Mouse (Mus musculus) limb, embryonic 11.5 days (tissue): ENCODE measurements at regions not wholly inside any gene's neighbourhood (a gene's known extent, or its start where the extent isn't known, plus 50 kb on each side); places are given as distances from the start of the nearest gene placed in this dataset.

Experiments
- ATAC-seq: fragments of 200-750 bp; cut with Nextera tagmentation; 2 replicates; pipeline ENCODE4 v1.8.0; 2017; ENCODE audit warnings: low read depth; ENCODE audit not compliant: insufficient number of reproducible peaks, low FRiP score, low TSS enrichment
- DNase-seq: peaks from one replicate; pipeline ENCODE4 v3.0.0-alpha.2; 2015; ENCODE audit warnings: low spot score
- H3K27ac ChIP-seq: fragments of 300-500 bp; sonication (generic); replicated peaks from 2 replicates; pipeline ENCODE4 v1.5.1; 2014; ENCODE audit warnings: low read depth, mild to moderate bottlenecking, low read length
- H3K27me3 ChIP-seq: fragments of 300-500 bp; sonication (generic); 2 replicates; pipeline ENCODE4 v1.6.1; 2014; ENCODE audit warnings: mild to moderate bottlenecking, low read length, mixed read lengths; ENCODE audit not compliant: control insufficient read depth, insufficient read depth
- H3K36me3 ChIP-seq: fragments of 300-500 bp; sonication (generic); 2 replicates; pipeline ENCODE4 v1.6.1; 2014; ENCODE audit warnings: mild to moderate bottlenecking, low read length, moderate library complexity, mixed read lengths; ENCODE audit not compliant: control insufficient read depth, insufficient read depth
- H3K4me1 ChIP-seq: fragments of 300-500 bp; sonication (generic); 2 replicates; pipeline ENCODE4 v1.6.1; 2014; ENCODE audit warnings: low read length, mixed read lengths; ENCODE audit not compliant: control insufficient read depth, insufficient read depth
- H3K4me2 ChIP-seq: fragments of 300-500 bp; sonication (generic); 2 replicates; pipeline ENCODE4 v1.6.1; 2014; ENCODE audit warnings: low read depth, mild to moderate bottlenecking, moderate library complexity; ENCODE audit not compliant: severe bottlenecking
- H3K4me3 ChIP-seq: fragments of 300-500 bp; sonication (generic); 2 replicates; pipeline ENCODE4 v1.5.1; 2014; ENCODE audit warnings: low read depth, low read length
- H3K9ac ChIP-seq: fragments of 300-500 bp; sonication (generic); 2 replicates; pipeline ENCODE4 v1.6.1; 2014; ENCODE audit warnings: mild to moderate bottlenecking, low read length
- H3K9me3 ChIP-seq: fragments of 300-500 bp; sonication (generic); 2 replicates; pipeline ENCODE4 v1.6.1; 2016; ENCODE audit warnings: low read length; ENCODE audit not compliant: control insufficient read depth
- WGBS: fragments of 180-500 bp; shearing (Covaris S2); extraction: QIAGEN DNeasy Blood & Tissue Kit; methylation state at CpG from one replicate; pipeline ENCODE4 v1.1.7; 2014; 5-methylcytosine and 5-hydroxymethylcytosine counted together

- Histone ChIP-seq H3K4me2 (no peak overlapping the region; the same call in 1 of the 2 replicates), H3K9me3 (no peaks in the 10 kb centered on the region), H3K4me1 (peaks cover 5% of the 10 kb centered on the region), H3K4me3 (no peak overlapping the region), H3K27ac (no peak overlapping the region), H3K36me3 (no peaks in the 10 kb centered on the region), H3K9ac (no peak overlapping the region), H3K27me3 (no peaks in the 10 kb centered on the region)
- 6% methylated on average over 7 of the region's 7 CpGs for WGBS
- ATAC-seq (peak; percentile 51; the same call in 1 of the 2 replicates), DNase-seq (peak; percentile 73)
Measured at GRCm38 (mm10) chr9:31971801-31972628, 58.8 kb upstream of the Barx2 start.

- Histone ChIP-seq H3K27me3 (no peaks in the 10 kb centered on the region), H3K4me1 (peaks cover 5% of the 10 kb centered on the region), H3K27ac (no peak overlapping the region), H3K4me3 (no peak overlapping the region), H3K9ac (no peak overlapping the region), H3K9me3 (no peaks in the 10 kb centered on the region), H3K4me2 (no peak overlapping the region; the same call in 1 of the 2 replicates), H3K36me3 (no peaks in the 10 kb centered on the region)
- DNase-seq = no peak
- WGBS = 41% methylated on average over 6 of the region's 6 CpGs
- 0 out of 2 replicates have a peak, but pooled peaks have one; percentile 51 for ATAC-seq
Measured at GRCm38 (mm10) chr9:31972629-31972993, 59.3 kb upstream of the Barx2 start.

DNA sequence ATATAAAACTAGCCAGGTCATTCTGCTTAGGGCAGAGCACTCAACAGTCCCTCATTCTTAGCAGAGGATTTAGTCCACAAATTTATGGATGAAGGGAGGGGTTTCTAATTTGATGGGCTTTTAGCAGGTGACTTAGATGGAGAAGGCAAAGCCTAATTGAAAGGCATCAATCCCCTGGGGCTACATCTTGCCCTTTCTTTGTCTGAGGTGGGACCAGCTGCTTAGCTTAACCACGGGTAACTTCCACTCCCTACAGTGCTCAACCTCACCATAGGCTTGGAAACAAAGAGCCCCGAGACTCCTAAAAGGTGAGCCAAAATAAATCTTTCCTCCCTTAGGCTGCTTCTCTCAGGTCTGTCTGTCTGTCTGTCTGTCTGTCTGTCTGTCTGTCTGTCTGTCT, 62.9 kb upstream of the Barx2 start:
- no peaks in the 10 kb centered on the region for H3K9me3 ChIP-seq
- DNase-seq (no peak), ATAC-seq (no peak)
- H3K9ac ChIP-seq = no peak overlapping the region
- H3K4me2 ChIP-seq = no peak overlapping the region
- no peaks in the 10 kb centered on the region for H3K27me3 ChIP-seq
- H3K4me3 ChIP-seq = no peak overlapping the region
- no peaks in the 10 kb centered on the region for H3K36me3 ChIP-seq
- 43% methylated on average over 2 of the region's 2 CpGs for WGBS
- H3K27ac ChIP-seq = no peak overlapping the region
- H3K4me1 ChIP-seq = peaks cover 5% of the 10 kb centered on the region

DNA sequence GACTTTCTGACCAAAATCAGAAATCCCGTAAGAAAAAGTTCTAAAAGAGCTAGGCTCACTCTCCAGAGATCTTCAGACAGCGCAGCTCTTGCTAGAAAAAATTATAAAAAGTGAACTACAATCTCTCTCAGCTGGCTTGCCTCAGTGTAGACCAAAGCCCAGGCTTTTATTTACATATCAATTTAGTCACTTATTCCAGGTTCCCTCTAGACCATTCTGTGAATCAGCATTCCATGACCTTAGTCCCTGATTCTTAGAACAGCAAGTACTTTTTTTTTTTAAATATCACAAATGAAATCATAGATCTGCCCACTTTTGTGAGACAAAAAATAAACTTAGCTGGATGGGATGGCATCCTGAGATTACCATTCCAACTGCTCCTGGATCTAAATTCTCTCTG, 64.8 kb upstream of the Barx2 start:
- Histone ChIP-seq H3K36me3 (no peaks in the 10 kb centered on the region), H3K4me3 (no peak overlapping the region), H3K27ac (no peak overlapping the region), H3K27me3 (no peaks in the 10 kb centered on the region), H3K9ac (no peak overlapping the region), H3K4me1 (no peaks in the 10 kb centered on the region), H3K4me2 (no peak overlapping the region), H3K9me3 (no peaks in the 10 kb centered on the region)
- WGBS = 91% methylated on average over 2 of the region's 2 CpGs
- ATAC-seq (no peak), DNase-seq (no peak)

- Histone ChIP-seq H3K4me1 (no peaks in the 10 kb centered on the region), H3K9ac (no peak overlapping the region), H3K36me3 (no peaks in the 10 kb centered on the region), H3K9me3 (no peaks in the 10 kb centered on the region), H3K27me3 (no peaks in the 10 kb centered on the region), H3K27ac (no peak overlapping the region), H3K4me2 (no peak overlapping the region), H3K4me3 (no peak overlapping the region)
- no peak for ATAC-seq
- DNase-seq = no peak
- WGBS = 89% methylated on average over 3 of the region's 3 CpGs
Measured at GRCm38 (mm10) chr9:31979211-31979610, 65.9 kb upstream of the Barx2 start.

GRCm38 (mm10) chr9:31980459-31980858, 67.2 kb upstream of the Barx2 start:
- Histone ChIP-seq H3K4me3 (no peak overlapping the region), H3K4me2 (no peak overlapping the region), H3K27ac (no peak overlapping the region), H3K9me3 (no peaks in the 10 kb centered on the region), H3K27me3 (no peaks in the 10 kb centered on the region), H3K36me3 (no peaks in the 10 kb centered on the region), H3K4me1 (no peaks in the 10 kb centered on the region), H3K9ac (no peak overlapping the region)
- ATAC-seq = no peak
- WGBS = 93% methylated on average over 5 of the region's 5 CpGs
- no peak for DNase-seq

GRCm38 (mm10) chr9:31983759-31984586, 70.7 kb upstream of the Barx2 start:
- no peaks in the 10 kb centered on the region for H3K27me3 ChIP-seq
- no peak for DNase-seq

GRCm38 (mm10) chr9:31988826-31989225, 75.6 kb upstream of the Barx2 start:
- peaks cover 3% of the 10 kb centered on the region; the same call in 1 of the 2 replicates for H3K4me1 ChIP-seq
- no peaks in the 10 kb centered on the region for H3K27me3 ChIP-seq
- H3K9ac ChIP-seq = no peak overlapping the region
- no peak for ATAC-seq
- H3K36me3 ChIP-seq = no peaks in the 10 kb centered on the region
- WGBS = 90% methylated on average over 7 of the region's 7 CpGs
- no peak overlapping the region for H3K4me2 ChIP-seq
- no peak overlapping the region for H3K27ac ChIP-seq
- H3K4me3 ChIP-seq = no peak overlapping the region
- H3K9me3 ChIP-seq = no peaks in the 10 kb centered on the region
- DNase-seq = no peak

More at GRCm38 (mm10) chr9:31983759-31984586, 70.7 kb upstream of the Barx2 start:
- Histone ChIP-seq H3K4me3 (no peak overlapping the region), H3K4me1 (no peaks in the 10 kb centered on the region), H3K9ac (no peak overlapping the region), H3K27ac (no peak overlapping the region), H3K36me3 (no peaks in the 10 kb centered on the region), H3K9me3 (no peaks in the 10 kb centered on the region), H3K4me2 (no peak overlapping the region)
- WGBS = 67% methylated on average over 12 of the region's 12 CpGs
- no peak for ATAC-seq
